Mouse (Mus musculus): ENCODE measurements around the gene Plekhg1.
A peak's percentile ranks its signal among the peaks of the same experiment; 100 is the strongest.

Plekhg1 gene

GRCm38 (mm10) chr10:3888510-3888909, 148.3 kb downstream of the Plekhg1 start:
- DNase-seq (ENCODE audit: low spot score in 2 of 2): no peak

DNA sequence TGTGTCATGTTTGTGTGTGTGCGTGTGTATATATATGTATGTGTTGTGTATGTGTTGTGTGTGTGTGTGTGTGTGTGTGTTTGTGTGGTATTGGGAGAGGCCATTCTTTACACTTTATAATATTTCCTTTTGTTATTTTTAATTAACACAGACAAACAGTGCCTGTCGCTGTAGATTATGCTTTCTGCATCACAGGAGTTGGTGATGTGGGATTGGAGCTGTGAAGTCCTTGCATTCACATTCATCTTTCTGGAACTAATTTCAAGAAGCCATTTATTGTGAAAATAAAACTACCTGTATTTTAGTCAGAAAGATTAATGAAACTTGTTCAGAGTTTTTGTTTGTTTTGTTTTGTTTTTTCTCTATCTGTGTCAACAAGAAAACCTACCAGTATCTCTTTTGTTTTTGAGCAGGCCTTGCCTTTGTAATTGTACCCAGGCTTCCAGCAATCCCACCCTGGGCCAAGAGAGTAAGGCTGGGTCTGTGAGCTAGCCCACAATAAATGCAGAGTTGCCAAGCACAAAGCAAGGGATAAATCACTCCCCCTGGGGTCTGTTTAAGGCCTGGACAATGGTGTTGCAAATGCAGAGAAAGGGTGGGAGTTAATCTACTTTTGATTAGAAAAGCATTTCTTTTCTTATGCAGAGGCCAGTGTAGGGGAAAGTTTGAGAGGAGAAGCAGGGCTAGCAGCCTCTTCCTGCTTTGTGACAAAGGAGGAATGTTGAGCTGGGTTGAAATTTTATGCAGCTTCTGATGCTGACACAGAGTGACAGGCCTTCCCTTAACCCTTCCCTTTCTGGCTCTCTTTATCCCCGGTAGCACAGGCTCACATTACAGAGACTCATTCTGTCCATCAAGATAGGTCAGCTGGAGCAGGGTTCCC, 151.5 kb downstream of the Plekhg1 start:
- DNase-seq (ENCODE audit: low spot score in 2 of 2): no peak

DNA sequence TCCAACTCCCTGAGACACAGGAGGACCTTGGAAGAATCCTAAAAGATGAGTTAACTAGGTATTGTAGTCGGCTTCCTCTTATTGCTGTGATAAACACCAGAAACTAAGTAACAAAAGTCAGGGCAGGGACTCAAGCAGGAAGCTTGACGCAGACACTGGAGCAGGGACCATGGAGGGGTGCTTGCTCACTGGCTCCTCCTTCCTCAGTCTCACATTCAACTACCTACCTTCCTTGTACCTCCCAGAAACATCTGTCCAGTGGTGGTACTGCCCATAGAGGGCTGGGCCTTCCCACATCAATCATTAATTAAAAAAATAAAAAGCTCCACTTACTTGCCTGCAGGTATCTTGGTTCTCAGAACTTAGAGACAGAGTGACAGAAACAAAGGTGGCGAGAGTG, 152.2 kb downstream of the Plekhg1 start:
- no peak for DNase-seq (ENCODE audit: low spot score in 2 of 2)

GRCm38 (mm10) chr10:3898068-3898467, 157.9 kb downstream of the Plekhg1 start:
- peak; percentile 8 to 19 for DNase-seq (ENCODE audit: low spot score in 2 of 2)

DNA sequence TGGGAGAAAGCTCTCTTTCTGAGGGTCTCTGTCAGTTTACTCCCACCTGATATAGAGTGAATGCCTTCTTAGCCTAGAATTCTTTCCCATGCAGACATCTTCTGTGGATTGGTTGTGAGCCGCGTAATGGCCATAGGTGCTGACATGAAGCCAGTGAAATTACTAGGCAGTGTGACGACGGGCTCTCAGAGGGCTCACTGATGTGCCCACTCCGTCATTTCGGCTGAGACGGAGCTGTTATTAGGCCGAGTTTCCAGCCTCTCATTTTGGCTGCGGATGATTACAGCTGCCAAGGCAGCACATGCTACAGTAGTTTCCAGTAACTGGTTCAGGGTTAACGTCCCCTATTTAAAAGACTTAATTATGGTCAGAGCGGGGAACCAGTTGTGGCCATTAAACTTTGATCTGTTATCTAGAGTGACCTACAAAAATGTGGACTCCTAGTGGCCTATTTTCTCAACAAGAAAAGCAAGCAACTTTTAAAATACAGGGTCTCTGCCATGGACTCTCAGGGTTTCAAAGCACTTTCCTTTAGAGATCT, 160.3 kb downstream of the Plekhg1 start:
- DNase-seq (ENCODE audit: low spot score in 2 of 2): no peak

DNA sequence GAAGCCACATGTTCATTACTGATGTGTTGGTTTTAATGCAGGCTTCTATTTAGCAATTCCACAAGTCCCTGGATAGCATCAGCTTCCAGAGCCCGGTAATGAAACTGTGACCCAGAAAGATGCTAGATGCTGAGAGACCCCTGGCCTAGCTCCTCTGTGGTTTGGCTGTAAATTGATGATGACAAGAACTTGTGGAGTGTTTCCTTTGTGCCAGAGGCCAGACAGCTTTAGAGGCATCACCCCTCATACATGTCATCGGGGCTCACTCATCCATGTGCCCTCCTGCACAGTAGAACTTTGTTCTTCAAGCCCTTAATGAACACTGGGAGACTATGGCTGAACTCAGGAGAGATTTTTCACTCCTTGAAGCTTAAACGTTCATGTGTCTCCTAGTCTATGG, 165.6 kb downstream of the Plekhg1 start:
- no peak for DNase-seq (ENCODE audit: low spot score in 2 of 2)

DNA sequence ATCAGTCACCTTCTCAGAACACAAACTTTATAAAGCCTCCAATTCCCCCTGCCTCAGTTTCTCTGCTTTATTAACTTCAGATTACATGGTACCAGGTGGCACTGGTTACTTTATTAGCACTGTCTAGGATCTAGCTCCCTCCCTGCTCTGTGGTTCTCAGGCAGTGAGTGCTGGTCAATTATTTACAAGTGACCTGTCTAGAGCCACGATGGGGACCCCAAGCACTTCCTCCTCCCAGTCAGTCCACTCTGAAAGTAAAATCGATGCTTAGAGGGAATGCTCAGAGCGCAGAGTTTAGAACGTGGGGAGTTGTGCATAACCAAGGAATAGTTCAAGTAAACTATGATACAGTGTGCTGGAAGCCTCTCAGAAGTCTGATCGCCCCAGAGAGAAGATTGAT, 173.9 kb downstream of the Plekhg1 start:
- DNase-seq (ENCODE audit: low spot score in 2 of 2): no peak

GRCm38 (mm10) chr10:3920368-3921152, 180.4 kb downstream of the Plekhg1 start:
- DNase-seq (ENCODE audit: low spot score in 2 of 2): no peak

- DNase-seq (ENCODE audit: low spot score in 2 of 2): no peak
Measured at GRCm38 (mm10) chr10:3928008-3928545, 187.9 kb downstream of the Plekhg1 start.

DNA sequence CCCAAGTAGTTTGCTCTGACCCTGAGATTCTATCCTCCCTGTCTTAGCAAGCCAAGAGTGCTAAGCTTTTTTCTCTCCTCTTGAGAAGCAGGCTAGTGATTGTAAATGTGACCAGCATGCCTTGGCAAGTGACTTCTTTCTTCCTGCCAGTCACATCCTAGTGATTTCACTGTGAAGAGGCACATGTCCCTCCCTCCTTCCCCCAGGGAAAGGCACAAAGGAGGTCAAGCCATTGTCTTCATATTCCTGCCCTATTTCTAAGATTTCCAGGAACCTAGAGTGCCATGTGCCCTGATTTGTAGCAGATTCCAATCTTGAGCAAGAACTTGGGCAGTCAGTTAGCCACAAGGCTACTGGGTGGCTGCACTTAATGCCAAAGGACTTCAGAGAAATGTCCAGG, 191.7 kb downstream of the Plekhg1 start:
- no peak for DNase-seq (ENCODE audit: low spot score in 2 of 2)

DNA sequence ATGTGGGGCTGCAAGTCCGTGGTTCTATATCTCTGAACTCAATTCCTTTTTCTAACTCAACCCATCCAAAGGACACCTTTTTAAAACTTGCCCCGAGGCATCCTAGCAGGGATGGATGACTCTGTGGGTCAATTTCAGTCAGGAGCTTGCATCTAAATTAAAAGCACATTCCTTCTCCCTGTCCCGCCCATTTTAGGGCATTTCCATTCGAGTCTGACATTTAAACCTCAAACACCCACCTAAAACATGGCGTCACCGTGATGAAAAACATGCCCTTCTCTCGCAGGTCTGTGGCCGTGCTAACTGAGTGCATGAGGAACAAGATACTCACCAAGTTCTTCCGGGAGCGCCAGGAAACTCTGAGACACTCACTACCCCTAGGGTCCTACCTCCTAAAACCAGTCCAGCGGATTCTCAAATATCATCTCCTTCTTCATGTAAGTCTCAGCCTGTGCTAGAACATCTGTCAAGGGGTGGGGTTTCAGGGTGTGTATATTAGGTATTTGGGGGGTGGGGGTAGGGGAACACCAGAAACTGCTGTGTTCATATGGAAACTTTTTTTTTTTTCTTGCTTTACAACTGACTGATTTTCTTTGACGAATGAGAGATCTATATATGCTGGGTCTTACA, 193.3 kb downstream of the Plekhg1 start:
- no peak for DNase-seq (ENCODE audit: low spot score in 2 of 2)

DNA sequence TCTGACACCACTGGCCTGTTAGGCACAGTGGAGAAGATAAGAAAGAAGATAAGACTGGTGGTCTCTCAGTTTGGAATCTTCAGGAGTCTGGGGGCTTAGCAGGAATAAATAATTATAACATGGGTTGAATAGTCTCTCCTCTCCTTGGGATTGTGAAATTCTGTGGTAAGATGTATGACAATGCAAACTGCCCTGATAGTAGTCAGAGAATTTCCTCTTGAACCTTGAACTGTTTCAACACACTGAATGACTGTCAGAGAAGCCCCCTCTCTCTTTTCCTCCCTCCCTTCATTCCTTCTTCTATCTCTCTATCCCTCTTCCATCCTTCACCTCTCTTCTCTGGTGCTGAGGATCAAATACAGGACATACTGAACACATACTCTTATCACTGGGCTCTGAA, 196.7 kb downstream of the Plekhg1 start:
- no peak for DNase-seq (ENCODE audit: low spot score in 2 of 2)

DNA sequence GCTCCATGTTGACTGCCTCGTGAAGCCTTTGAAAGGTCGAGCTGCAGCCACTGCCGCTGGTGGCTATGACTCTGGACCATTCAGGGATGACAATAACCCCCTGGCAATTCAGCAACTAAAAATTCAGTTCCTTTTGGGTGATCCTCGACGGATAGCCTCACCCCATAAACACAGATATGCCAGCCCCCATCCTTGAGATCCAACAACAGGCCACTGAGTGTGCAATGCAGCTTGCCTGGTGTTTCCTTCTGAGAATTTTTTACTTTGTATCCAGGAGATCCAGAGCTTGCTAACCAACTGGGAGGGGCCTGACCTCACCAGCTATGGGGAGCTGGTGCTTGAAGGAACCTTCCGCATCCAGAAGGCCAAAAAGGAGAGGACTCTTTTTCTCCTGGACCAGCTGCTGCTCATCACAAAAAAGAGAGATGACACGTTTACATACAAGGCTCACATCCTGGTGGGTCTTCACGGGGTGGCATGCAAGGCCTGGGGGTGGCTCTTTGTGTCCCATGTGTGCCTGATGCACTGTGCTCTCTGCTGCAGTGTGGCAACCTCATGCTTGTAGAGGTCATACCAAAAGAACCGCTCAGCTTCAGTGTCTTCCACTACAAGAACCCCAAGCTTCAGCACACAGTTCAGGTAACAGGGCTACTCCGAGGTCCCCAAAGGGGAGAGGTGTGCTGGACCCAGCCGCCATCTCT, 199.9 kb downstream of the Plekhg1 start:
- DNase-seq (ENCODE audit: low spot score in 2 of 2): no peak

GRCm38 (mm10) chr10:3940596-3940975, 200.4 kb downstream of the Plekhg1 start:
- DNase-seq (ENCODE audit: low spot score in 2 of 2): no peak

DNA sequence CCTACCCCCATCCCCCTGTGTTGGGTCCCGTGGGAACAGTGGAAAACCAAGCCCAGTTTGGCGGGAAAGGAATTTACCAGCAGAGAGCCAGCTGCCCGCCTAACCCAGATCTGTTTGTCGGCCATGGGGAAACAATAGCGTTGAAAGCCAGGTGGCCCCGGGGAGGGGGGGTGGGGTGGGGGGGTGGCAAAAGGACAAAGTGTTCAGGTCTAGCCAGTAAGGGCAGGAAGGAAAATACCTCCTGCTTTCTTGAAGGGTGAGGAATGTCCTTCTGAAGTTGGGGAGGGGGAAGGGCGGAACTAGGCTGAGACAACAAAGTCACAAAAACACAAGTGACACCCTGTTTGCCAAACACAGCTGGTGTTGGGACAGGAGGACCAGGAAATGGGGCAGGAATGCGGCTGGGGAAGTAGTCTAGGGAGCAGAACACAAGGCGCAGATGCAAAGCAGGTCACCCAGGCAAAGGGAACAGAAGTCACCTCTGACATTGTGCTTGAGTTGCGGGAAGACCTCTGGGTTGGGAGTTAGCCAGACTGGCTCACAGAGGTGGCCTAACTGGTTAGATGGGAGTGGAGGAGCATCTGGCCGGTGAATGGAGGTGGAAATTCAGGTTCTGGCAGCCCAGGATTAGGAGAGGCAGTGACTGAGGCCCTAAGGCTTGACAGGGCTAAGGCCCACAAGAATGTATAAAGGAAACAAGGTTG, 201.0 kb downstream of the Plekhg1 start:
- peak; percentile 53 to 73 for DNase-seq (ENCODE audit: low spot score in 2 of 2)

GRCm38 (mm10) chr10:3942289-3942688, 202.1 kb downstream of the Plekhg1 start:
- DNase-seq (ENCODE audit: low spot score in 2 of 2): no peak

DNA sequence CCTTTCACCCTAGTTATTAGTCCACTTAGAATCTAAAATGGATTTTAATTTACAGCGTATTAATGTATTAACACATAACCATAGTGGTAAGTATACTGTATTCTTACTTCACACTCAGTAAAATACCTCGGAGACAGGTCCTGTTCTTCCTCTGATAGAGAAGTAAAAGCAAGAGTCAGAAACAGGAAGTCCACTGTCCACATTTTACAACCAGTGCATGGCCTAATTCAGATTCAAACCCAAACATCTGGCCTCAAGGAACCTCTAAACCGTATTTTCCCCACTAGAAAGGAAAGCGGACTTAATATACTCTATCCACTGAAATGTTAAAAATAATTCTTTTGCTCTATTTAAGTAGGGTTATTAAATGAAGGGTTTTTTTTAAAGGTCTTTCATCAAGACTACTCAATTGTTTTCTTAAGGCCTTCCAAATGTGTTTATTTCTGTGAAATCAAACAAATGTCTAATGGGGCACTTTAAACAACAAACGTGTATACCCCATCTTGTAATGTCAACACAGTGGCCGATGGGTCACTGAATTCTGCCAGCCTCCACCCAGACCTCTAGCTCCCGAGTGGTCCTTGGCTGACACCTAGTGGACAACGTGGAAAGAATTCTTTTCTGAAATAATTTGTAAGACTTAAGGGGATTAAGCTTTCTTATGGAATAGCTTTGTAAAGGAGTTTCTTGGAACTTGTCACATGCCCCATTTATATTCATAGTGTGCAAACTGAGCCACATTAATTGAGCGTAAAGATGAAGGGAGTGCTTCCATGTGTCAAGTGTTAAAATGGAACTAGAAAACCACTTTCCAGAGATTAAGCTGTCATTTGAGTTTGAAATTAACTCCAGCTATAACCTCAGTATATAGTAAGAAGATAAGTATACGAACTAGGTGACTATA, 203.6 kb downstream of the Plekhg1 start:
- DNase-seq (ENCODE audit: low spot score in 2 of 2): peak; percentile 25 to 60

GRCm38 (mm10) chr10:3946871-3947270, 206.7 kb downstream of the Plekhg1 start:
- no peak for DNase-seq (ENCODE audit: low spot score in 2 of 2)

DNA sequence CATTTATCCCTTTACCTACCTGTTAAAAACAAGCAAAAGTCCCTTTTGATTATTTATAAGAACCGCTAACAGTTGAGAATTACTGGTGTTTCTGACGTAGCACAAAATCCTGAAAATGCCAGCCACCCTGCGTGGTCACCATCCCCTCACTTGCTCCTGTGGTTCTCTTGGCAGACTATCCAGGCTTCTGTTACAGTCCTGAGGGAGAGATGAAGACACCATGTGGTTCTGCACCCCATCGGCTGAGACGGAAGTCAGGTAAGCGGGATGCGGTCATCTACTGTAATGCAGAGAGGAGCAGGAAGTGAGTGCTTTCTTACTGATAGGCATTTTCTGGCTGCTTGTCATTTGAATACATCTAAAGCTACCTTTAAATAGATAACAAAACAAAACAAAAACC, 207.2 kb downstream of the Plekhg1 start:
- no peak for DNase-seq (ENCODE audit: low spot score in 2 of 2)

GRCm38 (mm10) chr10:3949306-3949705, 209.1 kb downstream of the Plekhg1 start:
- no peak for DNase-seq (ENCODE audit: low spot score in 2 of 2)
